Mouse (Mus musculus) hindbrain, embryonic 15.5 days (tissue): ENCODE results near the gene Pdgfd. TPM values are rescaled to one million over a fixed set of nuclear protein-coding genes. Genes with fewer than 3 reads are reported as not detected.

Source experiments
- ATAC-seq: fragments of 200-750 bp; cut with Nextera tagmentation; 2 replicates; pipeline ENCODE4 v1.8.0; 2017; ENCODE audit warnings: low read depth, moderate number of reproducible peaks, moderate TSS enrichment; ENCODE audit not compliant: low FRiP score
- H3K27ac ChIP-seq: fragments of 300-500 bp; sonication (generic); replicated peaks from 2 replicates; pipeline ENCODE4 v1.5.1; 2015; ENCODE audit warnings: mild to moderate bottlenecking, inconsistent platforms
- H3K27me3 ChIP-seq: fragments of 300-500 bp; sonication (generic); 2 replicates; pipeline ENCODE4 v1.6.1; 2015; ENCODE audit warnings: control low read depth, inconsistent platforms
- H3K36me3 ChIP-seq: fragments of 300-500 bp; sonication (generic); 2 replicates; pipeline ENCODE4 v1.6.1; 2015; ENCODE audit warnings: control low read depth, inconsistent platforms
- H3K4me1 ChIP-seq: fragments of 300-500 bp; sonication (generic); replicated peaks from 2 replicates; pipeline ENCODE4 v1.6.1; 2015; ENCODE audit warnings: control low read depth, inconsistent platforms
- H3K4me2 ChIP-seq: fragments of 300-500 bp; sonication (generic); 2 replicates; pipeline ENCODE4 v1.6.1; 2015; ENCODE audit warnings: moderate library complexity, mild to moderate bottlenecking, inconsistent platforms
- H3K4me3 ChIP-seq: fragments of 300-500 bp; sonication (generic); 2 replicates; pipeline ENCODE4 v1.5.1; 2015; ENCODE audit warnings: mild to moderate bottlenecking, inconsistent platforms
- H3K9ac ChIP-seq: fragments of 300-500 bp; sonication (generic); 2 replicates; pipeline ENCODE4 v1.6.1; 2015; ENCODE audit warnings: inconsistent platforms
- H3K9me3 ChIP-seq: fragments of 300-500 bp; sonication (generic); 2 replicates; pipeline ENCODE4 v1.6.1; 2016; ENCODE audit warnings: control low read depth, inconsistent platforms
- WGBS: fragments of 180-500 bp; shearing (Covaris S2); methylation state at CpG from one replicate; pipeline ENCODE4 v1.1.7; 2015; 5-methylcytosine and 5-hydroxymethylcytosine counted together
- polyA plus RNA-seq: library from polyadenylated mRNA; unstranded; fragments of >200 nt; fragmentation: Nextera tagmentation; extraction: Ambion mirVana; gene quantifications from 2 replicates; pipeline ENCODE4 v1.2.1, GENCODE M21; 2015

Gene Pdgfd
- polyA plus RNA-seq, 1 experiment from 2014 or later, result 4.7 TPM

- 78% methylated on average over 2 of the region's 2 CpGs for WGBS
- Histone ChIP-seq H3K27me3 (no peaks in the 10 kb centered on the region), H3K36me3 (no peaks in the 10 kb centered on the region), H3K4me2 (no peak overlapping the region), H3K4me3 (no peak overlapping the region), H3K4me1 (peaks cover 3% of the 10 kb centered on the region; the same call in 1 of the 2 replicates), H3K27ac (no peak overlapping the region), H3K9ac (no peak overlapping the region), H3K9me3 (no peaks in the 10 kb centered on the region)
- no peak for ATAC-seq
These were observed 83.6 kb downstream of the Pdgfd start for GRCm38 (mm10) chr9:6251990-6252389.

DNA sequence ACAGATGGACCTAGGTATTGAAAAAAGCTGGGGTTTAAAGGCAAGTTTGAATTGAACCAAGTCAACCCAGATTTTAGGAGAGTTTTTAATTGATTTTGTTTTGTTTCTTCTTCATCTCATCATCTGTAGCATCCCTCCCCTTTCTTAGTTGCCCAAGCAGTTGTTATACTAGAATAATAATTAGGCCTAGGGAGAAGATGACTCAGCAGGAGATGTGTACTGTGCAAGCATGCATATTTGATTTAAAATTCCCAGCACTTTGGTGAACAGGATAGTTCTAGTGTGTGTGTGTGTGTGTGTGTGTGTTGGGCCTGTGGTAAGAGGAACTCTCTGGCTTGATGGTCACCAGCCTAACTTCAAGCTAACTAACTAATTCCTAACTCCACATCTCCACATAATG is 88.7 kb downstream of the Pdgfd start:
- Histone ChIP-seq H3K36me3 (no peaks in the 10 kb centered on the region), H3K4me2 (no peak overlapping the region), H3K9me3 (no peaks in the 10 kb centered on the region), H3K4me1 (no peaks in the 10 kb centered on the region), H3K9ac (no peak overlapping the region), H3K27me3 (no peaks in the 10 kb centered on the region), H3K27ac (no peak overlapping the region), H3K4me3 (no peak overlapping the region)
- no peak for ATAC-seq

DNA sequence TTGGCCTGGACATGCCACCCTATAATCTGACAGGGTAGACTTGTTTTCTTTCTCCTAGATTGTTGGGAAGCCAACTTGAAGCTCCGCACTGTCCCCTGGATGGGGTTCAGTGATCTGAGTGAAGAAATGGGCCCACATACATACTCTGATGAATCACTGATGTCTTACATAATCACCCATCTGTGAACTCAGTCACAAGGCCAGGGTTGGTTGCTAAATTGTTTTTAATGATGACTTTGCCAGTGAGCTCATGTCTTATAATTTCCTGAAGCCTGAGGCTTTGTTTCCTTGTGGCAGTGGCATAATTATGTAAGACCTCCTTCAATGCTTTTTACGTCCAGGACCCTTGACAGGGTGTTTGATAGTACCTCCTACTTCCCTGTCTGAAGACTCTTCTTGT is 96.4 kb downstream of the Pdgfd start:
- H3K27me3 ChIP-seq, result no peaks in the 10 kb centered on the region
- no peaks in the 10 kb centered on the region for H3K9me3 ChIP-seq
- H3K4me2 ChIP-seq, result no peak overlapping the region
- no peak for ATAC-seq
- H3K27ac ChIP-seq, result no peak overlapping the region
- WGBS, result 93% methylated on average over 2 of the region's 2 CpGs
- no peaks in the 10 kb centered on the region for H3K36me3 ChIP-seq
- H3K9ac ChIP-seq, result no peak overlapping the region
- no peak overlapping the region for H3K4me3 ChIP-seq
- no peaks in the 10 kb centered on the region for H3K4me1 ChIP-seq

- WGBS, result 85% methylated on average over 1 of the region's 1 CpGs
These were observed 101.5 kb downstream of the Pdgfd start, which contains the start of gene Ddi1 for GRCm38 (mm10) chr9:6269796-6270280. Gene Ddi1 (minus strand): TSS chr9:6269846.

GRCm38 (mm10) chr9:6276395-6276794 is 108.0 kb downstream of the Pdgfd start:
- H3K4me1 ChIP-seq, result no peaks in the 10 kb centered on the region
- 89% methylated on average over 1 of the region's 1 CpGs for WGBS
- no peaks in the 10 kb centered on the region for H3K36me3 ChIP-seq
- H3K27ac ChIP-seq, result no peak overlapping the region
- no peaks in the 10 kb centered on the region for H3K9me3 ChIP-seq
- H3K4me2 ChIP-seq, result no peak overlapping the region
- no peaks in the 10 kb centered on the region for H3K27me3 ChIP-seq
- H3K4me3 ChIP-seq, result no peak overlapping the region
- no peak overlapping the region for H3K9ac ChIP-seq
- no peak for ATAC-seq

More at GRCm38 (mm10) chr9:6269796-6270280, 101.5 kb downstream of the Pdgfd start, which contains the start of gene Ddi1:
- H3K9me3 ChIP-seq, result no peaks in the 10 kb centered on the region
- no peak within 1 kb of the TSS for H3K9ac ChIP-seq
- H3K27ac ChIP-seq, result no peak within 1 kb of the TSS
- H3K4me3 ChIP-seq, result no peak within 1 kb of the TSS
- H3K27me3 ChIP-seq, result no peaks in the 10 kb centered on the region
- H3K36me3 ChIP-seq, result no peaks in the 10 kb centered on the region
- no peaks in the 10 kb centered on the region for H3K4me1 ChIP-seq
- ATAC-seq, result no peak
- H3K4me2 ChIP-seq, result no peak within 1 kb of the TSS

DNA sequence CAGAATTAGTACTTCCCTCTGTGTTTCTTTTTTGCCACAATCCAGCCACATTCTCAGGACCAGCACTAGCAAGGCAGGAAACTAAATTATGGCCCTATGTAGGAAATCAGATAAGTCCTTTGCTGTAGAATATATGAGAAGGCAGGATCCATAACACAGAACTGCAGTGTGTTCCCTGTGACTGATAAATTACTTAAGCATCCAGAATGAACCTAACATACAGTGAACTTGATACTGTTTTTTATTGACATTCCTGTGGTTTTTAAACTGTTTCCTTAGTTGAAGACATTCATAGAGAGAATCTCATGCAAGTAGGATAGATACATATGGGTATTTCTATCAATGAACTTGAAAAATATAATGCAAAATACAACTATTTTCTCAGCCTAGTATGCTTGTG is 109.1 kb downstream of the Pdgfd start:
- H3K9ac ChIP-seq, result no peak overlapping the region
- H3K36me3 ChIP-seq, result no peaks in the 10 kb centered on the region
- H3K4me1 ChIP-seq, result no peaks in the 10 kb centered on the region
- H3K4me2 ChIP-seq, result no peak overlapping the region
- no peaks in the 10 kb centered on the region for H3K27me3 ChIP-seq
- H3K9me3 ChIP-seq, result no peaks in the 10 kb centered on the region
- H3K4me3 ChIP-seq, result no peak overlapping the region
- no peak for ATAC-seq
- no peak overlapping the region for H3K27ac ChIP-seq

GRCm38 (mm10) chr9:6286770-6287169 is 118.4 kb downstream of the Pdgfd start:
- 54% methylated on average over 1 of the region's 1 CpGs for WGBS
- H3K4me1 ChIP-seq, result no peaks in the 10 kb centered on the region
- H3K9me3 ChIP-seq, result no peaks in the 10 kb centered on the region
- H3K4me3 ChIP-seq, result no peak overlapping the region
- no peaks in the 10 kb centered on the region for H3K27me3 ChIP-seq
- H3K36me3 ChIP-seq, result no peaks in the 10 kb centered on the region
- ATAC-seq, result no peak
- H3K4me2 ChIP-seq, result no peak overlapping the region
- no peak overlapping the region for H3K9ac ChIP-seq
- H3K27ac ChIP-seq, result no peak overlapping the region

DNA sequence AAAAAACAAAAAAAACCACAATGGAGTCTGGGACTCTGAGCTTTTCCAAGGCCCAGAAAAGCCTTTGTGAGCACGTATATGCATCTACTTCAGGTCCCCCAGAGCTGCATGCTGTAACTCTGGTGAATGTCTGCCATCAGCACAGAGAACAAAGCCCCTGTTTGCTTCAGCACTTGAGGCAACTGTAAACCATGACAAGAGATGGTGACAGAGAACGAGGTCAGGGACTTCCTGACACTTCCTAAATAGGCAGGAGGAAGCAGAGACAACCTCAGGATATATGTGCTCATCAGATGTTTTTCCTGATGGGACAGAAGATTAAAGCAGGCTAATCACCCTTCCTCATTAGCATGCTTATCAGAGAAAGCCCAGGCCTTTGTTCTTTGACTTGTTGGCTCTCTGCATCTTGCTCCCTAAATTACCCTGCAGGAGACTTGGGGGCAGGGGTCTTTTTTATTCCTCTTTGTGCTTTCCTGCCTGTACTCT is 120.9 kb downstream of the Pdgfd start:
- Histone ChIP-seq H3K27me3 (no peaks in the 10 kb centered on the region), H3K9me3 (no peaks in the 10 kb centered on the region), H3K4me1 (no peaks in the 10 kb centered on the region), H3K27ac (no peak overlapping the region), H3K9ac (no peak overlapping the region), H3K4me3 (no peak overlapping the region), H3K4me2 (no peak overlapping the region), H3K36me3 (no peaks in the 10 kb centered on the region)
- WGBS, result 6% methylated on average over 2 of the region's 2 CpGs
- 0 out of 2 replicates have a peak, but pooled peaks have one; percentile 59 for ATAC-seq

GRCm38 (mm10) chr9:6298547-6298946 is 130.2 kb downstream of the Pdgfd start:
- H3K4me3 ChIP-seq, result no peak overlapping the region
- no peaks in the 10 kb centered on the region for H3K9me3 ChIP-seq
- no peaks in the 10 kb centered on the region for H3K27me3 ChIP-seq
- no peaks in the 10 kb centered on the region for H3K36me3 ChIP-seq
- H3K4me2 ChIP-seq, result no peak overlapping the region
- H3K27ac ChIP-seq, result no peak overlapping the region
- no peak overlapping the region for H3K9ac ChIP-seq
- no peaks in the 10 kb centered on the region for H3K4me1 ChIP-seq
- no peak for ATAC-seq
- WGBS, result 78% methylated on average over 2 of the region's 2 CpGs

DNA sequence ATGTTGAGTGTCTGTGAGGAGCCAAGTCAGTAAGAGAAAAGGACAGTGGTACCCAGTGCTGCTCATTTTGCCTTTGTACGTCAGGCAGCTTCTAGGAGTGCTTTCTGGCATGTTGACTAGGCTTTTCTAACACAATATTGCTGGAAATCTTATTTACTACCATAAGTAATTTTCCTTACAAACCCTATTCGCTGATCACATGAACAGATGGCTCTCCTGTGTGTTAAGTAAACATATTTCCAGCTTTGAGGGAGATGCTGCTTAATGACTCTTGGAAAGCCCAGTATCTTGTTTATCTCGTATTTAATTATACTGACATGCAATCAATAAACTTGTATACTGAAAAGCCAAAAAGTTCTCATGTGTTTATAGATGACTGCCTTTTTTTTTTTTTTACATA is 133.7 kb downstream of the Pdgfd start:
- Histone ChIP-seq H3K9ac (no peak overlapping the region), H3K36me3 (no peaks in the 10 kb centered on the region), H3K27ac (no peak overlapping the region), H3K4me1 (no peaks in the 10 kb centered on the region), H3K4me3 (no peak overlapping the region), H3K4me2 (no peak overlapping the region), H3K27me3 (no peaks in the 10 kb centered on the region), H3K9me3 (no peaks in the 10 kb centered on the region)
- WGBS, result 75% methylated on average over 3 of the region's 3 CpGs
- ATAC-seq, result no peak

GRCm38 (mm10) chr9:6304590-6304989 is 136.2 kb downstream of the Pdgfd start:
- WGBS, result 89% methylated on average over 3 of the region's 3 CpGs
- Histone ChIP-seq H3K27ac (no peak overlapping the region), H3K27me3 (no peaks in the 10 kb centered on the region), H3K36me3 (no peaks in the 10 kb centered on the region), H3K9ac (no peak overlapping the region), H3K4me3 (no peak overlapping the region), H3K4me2 (no peak overlapping the region), H3K9me3 (no peaks in the 10 kb centered on the region), H3K4me1 (no peaks in the 10 kb centered on the region)
- no peak for ATAC-seq

DNA sequence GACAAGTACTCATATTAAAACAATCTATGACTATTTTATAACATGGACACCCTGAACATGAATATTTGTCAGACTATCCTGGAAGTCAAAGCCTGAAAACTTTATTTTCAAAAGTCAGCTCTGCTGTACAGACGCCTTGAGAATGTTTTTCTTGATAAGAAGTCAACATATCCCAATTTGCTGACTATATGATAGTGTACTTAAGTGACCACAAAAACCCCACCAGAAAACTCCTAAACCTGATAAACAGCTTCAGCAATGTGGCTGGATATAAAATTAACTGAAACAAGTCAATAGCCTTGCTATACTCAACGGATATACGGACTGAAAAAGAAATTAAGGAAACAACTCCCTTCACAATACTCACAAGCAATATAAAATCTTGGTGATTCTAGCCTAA is 137.5 kb downstream of the Pdgfd start:
- H3K9ac ChIP-seq, result no peak overlapping the region
- no peak for ATAC-seq
- 96% methylated on average over 3 of the region's 3 CpGs for WGBS

GRCm38 (mm10) chr9:6317114-6317513 is 148.7 kb downstream of the Pdgfd start:
- Histone ChIP-seq H3K27me3 (no peaks in the 10 kb centered on the region), H3K4me2 (no peak overlapping the region), H3K36me3 (no peaks in the 10 kb centered on the region), H3K4me3 (no peak overlapping the region), H3K9me3 (no peaks in the 10 kb centered on the region), H3K27ac (no peak overlapping the region), H3K4me1 (no peaks in the 10 kb centered on the region), H3K9ac (no peak overlapping the region)
- WGBS, result 88% methylated on average over 1 of the region's 1 CpGs
- no peak for ATAC-seq

More for the DNA sequence above, 137.5 kb downstream of the Pdgfd start:
- no peaks in the 10 kb centered on the region for H3K9me3 ChIP-seq
- H3K4me1 ChIP-seq, result no peaks in the 10 kb centered on the region
- H3K27me3 ChIP-seq, result no peaks in the 10 kb centered on the region
- no peak overlapping the region for H3K4me2 ChIP-seq
- H3K4me3 ChIP-seq, result no peak overlapping the region
- H3K27ac ChIP-seq, result no peak overlapping the region
- H3K36me3 ChIP-seq, result no peaks in the 10 kb centered on the region
